In the genomic region with DNA sequence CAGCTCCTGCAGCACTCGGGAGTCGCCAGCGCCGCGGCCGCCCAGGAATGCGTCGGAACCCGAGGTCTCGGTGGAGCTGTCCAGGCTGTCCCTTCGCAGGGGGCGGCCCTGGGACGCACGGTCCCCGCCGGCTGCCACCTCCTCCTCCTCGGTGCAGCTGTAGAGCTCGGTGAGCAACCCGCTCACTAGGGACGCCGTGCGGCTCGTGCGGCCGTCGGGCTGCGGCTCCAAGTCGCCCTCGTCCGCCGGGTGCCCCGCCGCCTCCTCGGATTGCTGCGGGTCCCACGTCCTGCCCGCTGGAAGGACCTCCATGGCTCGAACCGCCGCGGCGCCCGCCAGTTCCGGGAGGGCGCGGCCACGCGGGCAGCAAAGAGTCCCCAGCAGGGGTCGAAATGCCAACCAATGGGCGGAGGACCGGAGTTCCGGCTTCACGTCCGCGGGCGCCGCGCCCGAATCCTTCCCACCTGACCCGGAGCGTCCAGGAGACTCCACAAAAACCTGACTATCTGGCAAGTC, we compare ENCODE assay signal across 9 mouse cellular contexts. TPM values are rescaled to one million over a fixed set of nuclear protein-coding genes. Genes with fewer than 3 reads are reported as not detected.
A peak's percentile ranks its signal among the peaks of the same experiment; 100 is the strongest.
DNase-seq lines count a peak whose midpoint lies in the region; ATAC-seq and TF ChIP-seq lines count a peak whose summit lies in the region.
"Had no signal": no experiment of that assay in that cellular context is flagged by ENCODE, and none has a peak within 500 bp of the region (broad histone marks: within the 10 kb centered on the region; RNA-seq: fewer than 3 reads in every experiment).

TSS of gene Tbc1d30 (minus strand) at position 213 of the 516 bp plus-strand sequence.

- H3K9me3 ChIP-seq in forebrain, embryonic 15.5 days, result no peaks in the 10 kb centered on the region
- 0 out of 2 replicates have a peak, but pooled peaks cover 5% of the 10 kb centered on the region for H3K9me3 ChIP-seq in hindbrain, embryonic 13.5 days

- H3K4me2 ChIP-seq in forebrain, embryonic 15.5 days (replicated peaks), result peak within 1 kb of the TSS; percentile 93
- H3K4me2 ChIP-seq in hindbrain, embryonic 13.5 days, result peak within 1 kb of the TSS; percentile 86

- no peak within 1 kb of the TSS for H3K27ac ChIP-seq in forebrain, embryonic 15.5 days (replicated peaks)
- H3K27ac ChIP-seq in hindbrain, embryonic 13.5 days, result no peak within 1 kb of the TSS

- under 1% methylated on average over 59 of the region's 61 CpGs for WGBS in forebrain, embryonic 15.5 days
- WGBS in hindbrain, embryonic 13.5 days, result 1% methylated on average over 59 of the region's 61 CpGs

- H3K36me3 ChIP-seq in forebrain, embryonic 15.5 days, result no peaks in the 10 kb centered on the region
- no peaks in the 10 kb centered on the region for H3K36me3 ChIP-seq in hindbrain, embryonic 13.5 days
- H3K36me3 ChIP-seq in splenic B cell, adult 2 months (ENCODE audit: control insufficient read depth, insufficient read depth, low read length, poor library complexity, severe bottlenecking), result no peaks in the 10 kb centered on the region

- DNase-seq in frontal cortex, adult 2 months (ENCODE audit: extremely low spot score in 1 of 2, low spot score in 1 of 2), result no peak
- DNase-seq in frontal cortex, postnatal 36 days (ENCODE audit: low spot score in 2 of 2), result no peak
- DNase-seq in brain, embryonic 14.5 days (ENCODE audit: low read depth), result peak; percentile 52
- peak in 1 of 2 experiments; percentile 82 for DNase-seq in left cerebral cortex, postnatal 10 days (ENCODE audit: extremely low spot score in 1 of 2, low spot score in 2 of 2)
- peak; percentile 81 to 86 for DNase-seq in lung, postnatal 4 days
- peak; percentile 48 for DNase-seq in splenic B cell, adult 2 months (ENCODE audit: low read depth, low spot score)

- H3K27me3 ChIP-seq in forebrain, embryonic 15.5 days, result peaks cover 31% of the 10 kb centered on the region
- peaks cover 48% of the 10 kb centered on the region for H3K27me3 ChIP-seq in hindbrain, embryonic 13.5 days
- no peaks in the 10 kb centered on the region for H3K27me3 ChIP-seq in splenic B cell, adult 2 months (ENCODE audit: control insufficient read depth, insufficient read depth, low read length, poor library complexity, severe bottlenecking)

- intact Hi-C loops in left cerebral cortex, postnatal 10 days (cut with DNase I), result no loop called here

- no peak for TF ChIP-seq CTCF in brain, embryonic 14.5 days (IDR thresholded peaks at IDR 0.05; ENCODE audit: borderline replicate concordance, extremely low read depth, insufficient read depth, insufficient read length)

- no peak for TF ChIP-seq POLR2A in brain, embryonic 14.5 days (IDR thresholded peaks at IDR 0.05; ENCODE audit: borderline replicate concordance, extremely low read depth, insufficient read depth, insufficient read length, poor library complexity, severe bottlenecking)

- peak within 1 kb of the TSS; percentile 43 for H3K9ac ChIP-seq in forebrain, embryonic 15.5 days (replicated peaks)
- H3K9ac ChIP-seq in hindbrain, embryonic 13.5 days, result peak within 1 kb of the TSS; percentile 68

- no peak for ATAC-seq in forebrain, embryonic 15.5 days (replicated peaks)
- ATAC-seq in hindbrain, embryonic 13.5 days (ENCODE audit: low FRiP score), result peak; percentile 57

- peak within 1 kb of the TSS; percentile 48 for H3K4me3 ChIP-seq in forebrain, embryonic 15.5 days
- peak within 1 kb of the TSS; percentile 52 for H3K4me3 ChIP-seq in hindbrain, embryonic 13.5 days

- peaks cover 17% of the 10 kb centered on the region for H3K4me1 ChIP-seq in forebrain, embryonic 15.5 days
- H3K4me1 ChIP-seq in hindbrain, embryonic 13.5 days (replicated peaks), result peaks cover 16% of the 10 kb centered on the region

RNA-seq across cellular contexts. Expression of gene Tbc1d30, which starts in this region (rescaled TPM):
- 26.9 and 29.8 TPM in 2 replicates for polyA plus RNA-seq in frontal cortex, adult 2 months (2012; rRNA removed)
- 13.9 and 25.1 TPM in 2 replicates for polyA plus RNA-seq in brain, embryonic 14.5 days (2012; rRNA removed)
- polyA plus RNA-seq in forebrain, embryonic 15.5 days (2015; fragmentation: Nextera tagmentation; extraction: Ambion mirVana), result 8.5 and 9.1 TPM in 2 replicates
- 12.6 and 13.6 TPM in 2 replicates for polyA plus RNA-seq in hindbrain, embryonic 13.5 days (2015; fragmentation: Nextera tagmentation; extraction: Ambion mirVana)
- total RNA-seq in left cerebral cortex, postnatal 10 days (2021), result 10 to 100 TPM; 63.8 to 67.1 TPM
- polyA plus RNA-seq: C2C12 had no signal

Comparison
In these comparisons a context has a peak if more than half of its experiments do, and no peak if none do; other contexts are left out.
1. DNase-seq: peak in brain, embryonic 14.5 days (single experiment), lung, postnatal 4 days (2 of 2) and splenic B cell, adult 2 months (single experiment); none in frontal cortex, adult 2 months (0 of 2) and frontal cortex, postnatal 36 days (0 of 2).